Mouse (Mus musculus) left cerebral cortex, postnatal 36 days (tissue): ENCODE results near the gene Slc9a3r2. TPM values are rescaled to one million over a fixed set of nuclear protein-coding genes. Genes with fewer than 3 reads are reported as not detected.

Experiments used
- DNase-seq, 2 experiments: peaks; one replicate each; pipeline ENCODE4 v3.0.0; 2021 to 2022; ENCODE audit warnings: low spot score in 2 of 2, mixed read lengths in 1 of 2
- intact Hi-C: fragments of 180-260 bp; cut with DNase I; formaldehyde crosslinking; loops from one replicate; pipeline ENCODE4 v1.15.1; 2025
- microRNA-seq: library from miRNA; unstranded; fragments of <30 nt; microRNA quantifications from one replicate; pipeline ENCODE4 v1.2.0, GENCODE M21; 2022
- total RNA-seq, 2 experiments: library from RNA; stranded (reverse); gene quantifications; 2 replicates each; pipeline ENCODE4 v1.2.3; 2021

The Slc9a3r2 gene
- total RNA-seq, 2 experiments from 2014 or later, result 51.0 to 51.2 TPM

GRCm38 (mm10) chr17:24603961-24604360 lies 46.2 kb downstream of the Slc9a3r2 start:
- no peak for DNase-seq
- intact Hi-C loops, result no loop called here

GRCm38 (mm10) chr17:24600502-24600901 lies 49.6 kb downstream of the Slc9a3r2 start:
- no peak for DNase-seq
- intact Hi-C loops, result no loop called here

- no peak for DNase-seq
- intact Hi-C loops, result no loop called here
Measured at GRCm38 (mm10) chr17:24597989-24598388, 52.1 kb downstream of the Slc9a3r2 start.

DNA sequence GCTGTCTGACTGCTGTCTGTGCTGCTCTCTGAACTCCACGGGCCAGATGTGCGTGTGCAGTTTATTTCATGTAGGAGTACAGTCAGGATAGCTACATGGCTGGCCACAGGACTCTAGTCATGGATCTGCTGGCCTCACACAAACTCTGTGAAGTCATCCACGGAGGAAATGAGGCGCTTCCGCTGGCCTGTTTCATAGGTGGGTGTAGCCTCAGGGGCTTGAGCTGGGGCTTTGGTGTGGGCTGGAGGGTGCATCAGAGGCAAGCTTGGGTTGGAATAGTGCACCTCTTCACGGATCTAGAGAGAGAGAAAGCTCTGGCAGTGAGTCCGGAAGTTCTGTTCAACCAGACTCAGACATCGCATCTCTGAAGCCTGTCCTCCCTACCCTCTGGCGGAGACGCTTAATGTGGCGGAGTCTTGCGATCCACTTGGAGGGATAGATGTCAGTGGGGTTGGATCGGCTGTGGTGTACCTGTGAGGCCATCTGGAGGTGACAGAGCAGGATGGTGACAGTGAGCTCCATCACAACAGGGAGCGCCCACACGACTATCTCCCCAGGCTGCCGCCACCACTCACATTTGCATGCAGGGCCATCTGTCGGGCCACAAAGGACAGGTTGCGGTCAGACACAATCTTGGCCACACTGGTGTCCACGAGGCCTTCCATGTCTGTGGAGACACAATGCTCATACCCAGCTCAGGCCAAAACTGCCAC lies 53.5 kb downstream of the Slc9a3r2 start:
- no peak for DNase-seq
- intact Hi-C loops, result no loop called here

DNA sequence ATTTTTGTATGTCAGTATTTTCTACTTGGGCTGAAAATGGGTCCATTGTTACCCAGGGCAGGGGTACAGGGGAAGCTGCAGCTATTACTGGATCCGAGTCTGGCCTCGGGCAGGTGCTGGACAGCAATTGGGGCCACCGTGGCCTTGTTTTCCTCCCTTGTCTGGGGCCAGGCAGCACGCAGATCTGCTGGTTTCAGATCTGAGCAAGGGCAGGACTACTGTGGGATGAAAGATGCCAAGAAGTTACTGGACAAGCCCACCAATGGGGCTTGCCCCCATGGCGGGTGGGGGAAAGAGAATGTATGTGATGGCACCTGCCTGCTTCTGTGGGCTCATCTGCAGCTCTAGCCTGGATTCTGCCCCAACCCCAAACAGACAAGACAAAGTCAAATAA lies 54.1 kb downstream of the Slc9a3r2 start:
- DNase-seq, result no peak
- intact Hi-C loops, result no loop called here

DNA sequence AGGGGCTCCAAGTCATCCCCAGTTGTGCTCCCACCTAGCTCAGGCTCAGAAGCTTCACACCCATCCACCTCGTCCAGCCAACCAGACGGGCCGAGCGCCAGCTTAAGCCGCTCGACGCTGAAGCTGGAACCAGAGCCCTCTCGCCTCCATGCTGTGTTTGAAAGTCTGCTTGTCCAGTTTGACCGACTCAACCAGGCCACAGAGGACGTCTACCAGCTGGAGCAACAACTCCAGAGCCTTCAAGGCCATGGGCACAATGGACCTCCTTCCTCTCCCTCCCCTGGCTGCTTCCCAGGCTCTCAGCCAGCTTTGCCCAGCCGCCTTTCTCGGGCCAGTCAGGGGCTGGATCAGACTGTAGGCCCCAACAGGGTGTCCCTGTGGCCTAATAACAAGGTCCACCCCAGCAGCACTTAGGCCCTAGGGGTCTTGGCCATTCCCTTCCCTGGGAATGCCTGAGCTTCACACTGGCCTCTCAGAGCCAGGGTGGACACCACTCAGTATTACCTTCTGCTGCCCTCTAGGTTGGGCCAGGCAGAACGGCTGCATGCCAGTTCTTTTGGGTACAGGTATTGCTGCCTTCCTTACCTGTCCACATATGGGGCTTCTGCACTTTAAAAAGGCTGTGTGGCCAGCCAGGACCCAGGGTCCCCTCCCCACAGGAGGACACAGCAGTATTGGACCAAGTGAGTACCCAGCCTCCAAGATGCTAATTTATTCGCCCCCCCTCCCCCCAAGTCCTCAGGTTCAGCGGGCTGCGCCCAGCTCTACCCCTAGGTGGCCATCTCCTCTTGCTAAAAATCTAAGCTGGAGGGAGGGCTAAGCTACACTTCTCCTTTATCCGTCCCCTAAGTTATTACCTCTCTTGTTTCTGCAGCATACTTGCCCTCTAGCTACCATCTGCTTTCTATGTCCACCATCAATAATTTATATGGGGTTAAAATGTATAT lies 54.7 kb downstream of the Slc9a3r2 start:
- intact Hi-C loops, result no loop called here
- no peak for DNase-seq

DNA sequence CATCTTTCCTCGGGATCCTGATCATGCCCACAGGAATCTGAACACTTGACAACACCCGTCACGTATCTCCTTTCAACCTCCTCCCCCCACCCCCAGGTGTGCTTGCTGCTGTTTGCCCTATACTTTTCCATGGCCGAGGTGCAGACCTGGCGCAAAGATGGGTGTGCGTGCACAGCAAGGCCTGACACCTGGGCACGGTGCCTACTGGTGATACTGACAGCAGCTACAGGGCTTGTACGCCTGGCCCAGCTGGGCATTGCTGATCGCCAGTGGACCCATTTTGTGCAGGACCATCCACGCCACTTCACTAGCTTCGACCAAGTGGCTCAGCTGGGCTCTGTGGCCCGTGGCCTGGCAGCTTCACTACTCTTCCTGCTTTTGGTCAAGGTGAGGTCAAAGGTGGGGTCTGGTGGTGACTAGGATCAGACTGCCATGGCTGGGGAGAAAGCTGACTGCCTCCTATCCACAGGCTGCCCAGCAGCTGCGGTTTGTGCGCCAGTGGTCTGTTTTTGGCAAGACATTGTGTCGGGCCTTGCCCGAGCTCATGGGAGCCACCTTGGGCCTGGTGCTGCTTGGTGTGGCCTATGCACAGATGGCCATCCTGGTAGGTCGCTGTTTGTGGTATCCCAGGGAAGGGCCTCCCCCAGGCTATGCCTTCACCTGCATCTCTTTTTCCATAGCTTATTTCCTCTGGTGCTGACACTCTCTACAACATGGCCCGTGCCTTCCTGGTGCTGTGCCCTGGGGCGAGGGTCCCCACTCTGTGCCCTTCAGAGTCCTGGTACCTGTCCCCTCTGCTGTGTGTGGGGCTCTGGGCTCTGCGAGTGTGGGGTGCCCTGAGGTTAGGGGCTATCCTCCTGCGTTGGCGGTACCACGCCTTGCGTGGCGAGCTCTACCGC lies 55.9 kb downstream of the Slc9a3r2 start:
- intact Hi-C loops, result no loop called here
- DNase-seq, result no peak

GRCm38 (mm10) chr17:24593248-24593647 lies 56.9 kb downstream of the Slc9a3r2 start:
- intact Hi-C loops, result no loop called here
- DNase-seq, result no peak

GRCm38 (mm10) chr17:24591695-24592094 lies 58.4 kb downstream of the Slc9a3r2 start:
- intact Hi-C loops, result no loop called here

GRCm38 (mm10) chr17:24590943-24591342 lies 59.2 kb downstream of the Slc9a3r2 start:
- no peak for DNase-seq
- intact Hi-C loops, result no loop called here

More at GRCm38 (mm10) chr17:24591695-24592094, 58.4 kb downstream of the Slc9a3r2 start:
- no peak for DNase-seq

Small RNA genes lying within 50 kb of the gene (microRNA-seq; reads per million reads assigned to microRNA genes)
- gene Gm24589, result 6.9 reads per million, percentile 24 among the genes with 10 or more reads in this experiment

Other genes with a start within 250 kb of the Slc9a3r2 start
- gene Rnps1, start 235.8 kb downstream of the Slc9a3r2 start, total RNA-seq, result 100 to 1,000 TPM; 125 to 132 TPM
- gene Eci1, start 223.7 kb downstream of the Slc9a3r2 start, total RNA-seq, result 10 to 100 TPM; 26.7 to 30.3 TPM
- gene Dnase1l2, start 207.2 kb downstream of the Slc9a3r2 start, total RNA-seq, result 1 to 10 TPM; 3.2 to 7.2 TPM
- 10 to 100 TPM; 26.2 to 40.9 TPM for gene E4f1, start 180.0 kb downstream of the Slc9a3r2 start, total RNA-seq
- 10 to 100 TPM; 60.4 to 75.1 TPM for gene Pgp, start 179.9 kb downstream of the Slc9a3r2 start, total RNA-seq
- gene Bricd5, start 176.4 kb downstream of the Slc9a3r2 start, total RNA-seq, result 1 to 10 TPM in 1 of 2 experiments, under 1 TPM in 1; 0.86 to 1.1 TPM
- gene Mlst8, start 171.2 kb downstream of the Slc9a3r2 start, total RNA-seq, result 10 to 100 TPM; 35.1 to 35.8 TPM
- 100 to 1,000 TPM; 110 to 140 TPM for gene Caskin1, start 161.7 kb downstream of the Slc9a3r2 start, total RNA-seq
- 10 to 100 TPM; 69.6 to 95.6 TPM for gene Traf7, start 122.4 kb downstream of the Slc9a3r2 start, total RNA-seq
- 10 to 100 TPM; 51.0 to 51.3 TPM for gene Rab26, start 116.1 kb downstream of the Slc9a3r2 start, total RNA-seq
- 10 to 100 TPM; 62.7 to 85.4 TPM for gene Pkd1, start 100.5 kb downstream of the Slc9a3r2 start, total RNA-seq
- gene Tsc2, start 17.7 kb downstream of the Slc9a3r2 start, total RNA-seq, result 100 to 1,000 TPM; 116 to 157 TPM
- gene Nthl1, start 17.6 kb downstream of the Slc9a3r2 start, total RNA-seq, result 1 to 10 TPM; 4.2 to 6.6 TPM
- gene Npw, start 8.1 kb upstream of the Slc9a3r2 start, total RNA-seq, result 1 to 10 TPM; 1.1 to 1.3 TPM
- 10 to 100 TPM; 30.5 to 45.1 TPM for gene Zfp598, start 19.4 kb upstream of the Slc9a3r2 start, total RNA-seq
- 100 to 1,000 TPM; 179 to 200 TPM for gene Syngr3, start 39.6 kb upstream of the Slc9a3r2 start, total RNA-seq
- 10 to 100 TPM; 18.2 TPM for gene Gfer, start 45.8 kb upstream of the Slc9a3r2 start, total RNA-seq
- 1 to 10 TPM; 2.1 to 2.9 TPM for gene Noxo1, start 45.9 kb upstream of the Slc9a3r2 start, total RNA-seq
- 10 to 100 TPM; 26.9 to 29.6 TPM for gene Tbl3, start 57.3 kb upstream of the Slc9a3r2 start, total RNA-seq
- gene Rnf151, start 67.7 kb upstream of the Slc9a3r2 start, total RNA-seq, result not detected
- 100 to 1,000 TPM; 291 to 312 TPM for gene Rps2, start 67.8 kb upstream of the Slc9a3r2 start, total RNA-seq
- gene Ndufb10, start 74.2 kb upstream of the Slc9a3r2 start, total RNA-seq, result 100 to 1,000 TPM; 193 to 210 TPM
- under 1 TPM; 0.39 to 0.57 TPM for gene Rpl3l, start 77.5 kb upstream of the Slc9a3r2 start, total RNA-seq
- gene Msrb1, start 86.3 kb upstream of the Slc9a3r2 start, total RNA-seq, result 10 to 100 TPM; 36.4 to 46.7 TPM
- under 1 TPM; 0.36 to 0.44 TPM for gene Hs3st6, start 102.7 kb upstream of the Slc9a3r2 start, total RNA-seq
- not detected for gene Meiob, start 154.0 kb upstream of the Slc9a3r2 start, total RNA-seq
- gene Hagh, start 189.8 kb upstream of the Slc9a3r2 start, total RNA-seq, result 100 to 1,000 TPM; 134 to 153 TPM
- gene Fahd1, start 200.0 kb upstream of the Slc9a3r2 start, total RNA-seq, result 10 to 100 TPM; 18.0 to 20.5 TPM
- not detected for gene Igfals, start 215.7 kb upstream of the Slc9a3r2 start, total RNA-seq
- gene Nubp2, start 236.0 kb upstream of the Slc9a3r2 start, total RNA-seq, result 10 to 100 TPM; 31.4 to 34.8 TPM
- gene Spsb3, start 236.3 kb upstream of the Slc9a3r2 start, total RNA-seq, result 10 to 100 TPM; 56.4 to 63.7 TPM
- 10 to 100 TPM; 47.4 to 60.0 TPM for gene Eme2, start 244.8 kb upstream of the Slc9a3r2 start, total RNA-seq
- gene Mrps34, start 244.8 kb upstream of the Slc9a3r2 start, total RNA-seq, result 10 to 100 TPM; 61.8 to 74.6 TPM
- gene Nme3, start 246.2 kb upstream of the Slc9a3r2 start, total RNA-seq, result 10 to 100 TPM; 41.4 to 54.3 TPM